Mouse (Mus musculus) heart, adult 2 months (tissue): ENCODE results near the gene Tex35. TPM values are rescaled to one million over a fixed set of nuclear protein-coding genes. Genes with fewer than 3 reads are reported as not detected.

ENCODE experiments used
- DNase-seq, 2 experiments: peaks; one replicate each; pipeline ENCODE4 v3.0.0; 2021
- H3K27ac ChIP-seq: fragments of 200-600 bp; 2 replicates; pipeline ENCODE4 v1.8.1; 2022
- H3K27me3 ChIP-seq: fragments of 200-500 bp; 2 replicates; pipeline ENCODE4 v1.6.1; 2012; ENCODE audit warnings: mild to moderate bottlenecking, low read length, inconsistent platforms, mixed read lengths; ENCODE audit not compliant: control insufficient read depth, insufficient read depth
- H3K36me3 ChIP-seq: fragments of 200-500 bp; 2 replicates; pipeline ENCODE4 v1.6.1; 2012; ENCODE audit warnings: low read length, inconsistent platforms; ENCODE audit not compliant: control insufficient read depth, insufficient read depth
- H3K4me1 ChIP-seq: fragments of 200-500 bp; 2 replicates; pipeline ENCODE4 v1.6.1; 2011; ENCODE audit warnings: low read length; ENCODE audit not compliant: control insufficient read depth, insufficient read depth
- H3K4me3 ChIP-seq: fragments of 200-600 bp; 2 replicates; pipeline ENCODE4 v1.8.1; 2022
- H3K79me2 ChIP-seq: fragments of 200-500 bp; replicated peaks from 2 replicates; pipeline ENCODE4 v1.6.1; 2012; ENCODE audit warnings: mild to moderate bottlenecking, inconsistent platforms, low read length, moderate library complexity, mixed read lengths; ENCODE audit not compliant: control insufficient read depth, insufficient read depth
- H3K9ac ChIP-seq: fragments of 200-500 bp; 2 replicates; pipeline ENCODE4 v1.6.1; 2012; ENCODE audit warnings: low read depth, mild to moderate bottlenecking, control low read depth, inconsistent platforms, low read length, mixed read lengths
- CTCF ChIP-seq: fragments of 200-600 bp; IDR thresholded peaks from 2 replicates; pipeline ENCODE4 v1.8.1; 2022; ENCODE audit warnings: antibody characterized with exemption, mild to moderate bottlenecking, moderate library complexity
- EP300 ChIP-seq: fragments of 200-500 bp; IDR thresholded peaks from 2 replicates; pipeline ENCODE4 v1.6.1; 2011; ENCODE audit warnings: low read depth, low read length, control low read depth; ENCODE audit not compliant: insufficient read depth
- POLR2A ChIP-seq: fragments of 200-500 bp; IDR thresholded peaks from 2 replicates; pipeline ENCODE4 v1.6.1; 2011; ENCODE audit warnings: mild to moderate bottlenecking, low read depth, low read length, control low read depth; ENCODE audit not compliant: insufficient read depth
- WGBS: fragments of 180-500 bp; shearing (Covaris S2); methylation state at CpG from one replicate; pipeline ENCODE4 v1.1.7; 2018; 5-methylcytosine and 5-hydroxymethylcytosine counted together
- intact Hi-C: fragments of 180-260 bp; cut with DNase I; formaldehyde crosslinking; loops from one replicate; pipeline ENCODE4 v1.15.1; 2025
- long read RNA-seq: library from polyadenylated mRNA; stranded (forward); transcript quantifications from one replicate; pipeline ENCODE4 v2.0.0, GENCODE M21; 2021
- polyA plus RNA-seq: library from polyadenylated mRNA; depleted of rRNA; stranded (reverse); fragments of >200 nt; gene quantifications from 2 replicates; pipeline ENCODE4 v1.2.3, GENCODE M21; 2012; rRNA removed
- total RNA-seq, 2 experiments: library from RNA; stranded (reverse); gene quantifications; 2 replicates each; pipeline ENCODE4 v1.2.3; 2021

The Tex35 gene
- total RNA-seq = not detected
- not detected in 2 replicates for polyA plus RNA-seq
- long read RNA-seq = 0 reads

- WGBS = 90% methylated on average over 4 of the region's 4 CpGs
- H3K36me3 ChIP-seq = no peaks in the 10 kb centered on the region
- H3K79me2 ChIP-seq = no peaks in the 10 kb centered on the region
- TF ChIP-seq CTCF = no peak
- no peak for TF ChIP-seq EP300
- no peak for TF ChIP-seq POLR2A
- H3K9ac ChIP-seq = no peak within 1 kb of the TSS
- DNase-seq = no peak
- intact Hi-C loops = no loop called here
- H3K4me1 ChIP-seq = no peaks in the 10 kb centered on the region
- H3K4me3 ChIP-seq = no peak within 1 kb of the TSS
- H3K27ac ChIP-seq = no peak within 1 kb of the TSS
- H3K27me3 ChIP-seq = no peaks in the 10 kb centered on the region
Measured at GRCm38 (mm10) chr1:157108580-157108979, at the start of gene Tex35. Gene Tex35 (minus strand): TSS chr1:157108680.

- H3K9ac ChIP-seq = no peak overlapping the region
- no peaks in the 10 kb centered on the region; the same call in 1 of the 2 replicates for H3K79me2 ChIP-seq
- no peak for DNase-seq
- no peak overlapping the region for H3K27ac ChIP-seq
- no peak overlapping the region for H3K4me3 ChIP-seq
- TF ChIP-seq EP300 (no peak), POLR2A (no peak), CTCF (no peak)
- H3K36me3 ChIP-seq = peaks cover 3% of the 10 kb centered on the region
- no peaks in the 10 kb centered on the region for H3K27me3 ChIP-seq
- H3K4me1 ChIP-seq = no peaks in the 10 kb centered on the region
- intact Hi-C loops = no loop called here
Measured at GRCm38 (mm10) chr1:157153781-157154180, 45.3 kb upstream of the Tex35 start.

GRCm38 (mm10) chr1:157150107-157150506, 41.6 kb upstream of the Tex35 start:
- TF ChIP-seq POLR2A (no peak), EP300 (no peak), CTCF (no peak)
- Histone ChIP-seq H3K79me2 (no peaks in the 10 kb centered on the region; the same call in 1 of the 2 replicates), H3K36me3 (peaks cover 9% of the 10 kb centered on the region), H3K27ac (no peak overlapping the region), H3K4me1 (0 out of 2 replicates have a peak, but pooled peaks cover 1% of the 10 kb centered on the region), H3K27me3 (no peaks in the 10 kb centered on the region), H3K9ac (no peak overlapping the region), H3K4me3 (no peak overlapping the region)
- no peak for DNase-seq
- WGBS = 85% methylated on average over 1 of the region's 1 CpGs
- intact Hi-C loops = no loop called here

- no peak for DNase-seq
- H3K79me2 ChIP-seq = no peaks in the 10 kb centered on the region
- no peaks in the 10 kb centered on the region for H3K27me3 ChIP-seq
- TF ChIP-seq CTCF (no peak), POLR2A (no peak), EP300 (no peak)
- H3K9ac ChIP-seq = no peak overlapping the region
- H3K36me3 ChIP-seq = peaks cover 13% of the 10 kb centered on the region
- peaks cover 5% of the 10 kb centered on the region for H3K4me1 ChIP-seq
- WGBS = 88% methylated on average over 3 of the region's 3 CpGs
- H3K27ac ChIP-seq = no peak overlapping the region
- no peak overlapping the region for H3K4me3 ChIP-seq
- intact Hi-C loops = no loop called here
Measured at GRCm38 (mm10) chr1:157144621-157145020, 36.1 kb upstream of the Tex35 start.

GRCm38 (mm10) chr1:157143326-157143932, 34.9 kb upstream of the Tex35 start:
- no peak for DNase-seq
- intact Hi-C loops = no loop called here
- Histone ChIP-seq H3K79me2 (no peaks in the 10 kb centered on the region), H3K27ac (peak overlapping the region; percentile 2; the same call in 1 of the 2 replicates), H3K4me3 (no peak overlapping the region), H3K36me3 (peaks cover 13% of the 10 kb centered on the region), H3K27me3 (no peaks in the 10 kb centered on the region), H3K4me1 (peaks cover 5% of the 10 kb centered on the region), H3K9ac (no peak overlapping the region)
- no peak for TF ChIP-seq EP300
- TF ChIP-seq POLR2A = no peak
- 33% methylated on average over 7 of the region's 7 CpGs for WGBS

GRCm38 (mm10) chr1:157141014-157141413, 32.5 kb upstream of the Tex35 start:
- DNase-seq = no peak
- 59% methylated on average over 3 of the region's 3 CpGs for WGBS
- intact Hi-C loops = no loop called here

More at GRCm38 (mm10) chr1:157141014-157141413, 32.5 kb upstream of the Tex35 start:
- Histone ChIP-seq H3K4me3 (no peak overlapping the region), H3K27me3 (no peaks in the 10 kb centered on the region), H3K27ac (no peak overlapping the region), H3K9ac (no peak overlapping the region), H3K36me3 (peaks cover 8% of the 10 kb centered on the region), H3K4me1 (peaks cover 5% of the 10 kb centered on the region), H3K79me2 (no peaks in the 10 kb centered on the region)
- no peak for TF ChIP-seq CTCF
